30 mouse cellular contexts compared by ENCODE assay signal in genomic region chr19:29672660-29673059, GRCm38 (mm10). TPM values are rescaled to one million over a fixed set of nuclear protein-coding genes. Genes with fewer than 3 reads are reported as not detected.
DNase-seq lines count a peak whose midpoint lies in the region; ATAC-seq and TF ChIP-seq lines count a peak whose summit lies in the region.
"Had no signal": no experiment of that assay in that cellular context is flagged by ENCODE, and none has a peak within 500 bp of the region (broad histone marks: within the 10 kb centered on the region; RNA-seq: fewer than 3 reads in every experiment).

No protein-coding gene starts in this region.

- no peaks in the 10 kb centered on the region for H3K27me3 ChIP-seq in E14TG2a.4 (ENCODE audit: insufficient read depth, low read length)
- peaks cover 51% of the 10 kb centered on the region for H3K27me3 ChIP-seq in heart, embryonic 12.5 days (replicated peaks)
- H3K27me3 ChIP-seq: forebrain, embryonic 13.5 days; hindbrain, embryonic 13.5 days; Patski had no signal

- no peaks in the 10 kb centered on the region for H3K9me3 ChIP-seq in E14TG2a.4 (ENCODE audit: low read length)
- no peaks in the 10 kb centered on the region for H3K9me3 ChIP-seq in heart, embryonic 12.5 days (replicated peaks)
- H3K9me3 ChIP-seq: forebrain, embryonic 10.5 days; forebrain, embryonic 13.5 days; heart, embryonic 15.5 days; hindbrain, embryonic 10.5 days; hindbrain, embryonic 13.5 days had no signal

- no peak for ATAC-seq in inflammation-experienced regulatory T-cells, adult 6 months
- ATAC-seq in heart, embryonic 12.5 days (ENCODE audit: insufficient number of reproducible peaks, low FRiP score), result no peak
- ATAC-seq in CD4-positive, CD25-positive, alpha-beta regulatory T cell, adult 4 months, result no peak
- ATAC-seq: forebrain, embryonic 13.5 days; forebrain, postnatal 0 days; hindbrain, embryonic 16.5 days; intestine, embryonic 16.5 days; Patski had no signal

- DNase-seq in ES-CJ7 (ENCODE audit: low read depth, low spot score) (peak; percentile 83), R1 (ENCODE audit: low read depth, low spot score) (peak; percentile 91)
- DNase-seq in testis, postnatal 14 days (ENCODE audit: low spot score), result peak; percentile 75
- DNase-seq: adrenal gland, postnatal 10 days; adrenal gland, postnatal 36 days; B cell, adult 2 months; cerebellum, adult 18-20 months; cerebellum, adult 9-10 months; cerebellum, postnatal 14 days; forebrain, postnatal 0 days; gastrocnemius, adult 2 months; gastrocnemius, postnatal 14 days; heart, adult 2 months; heart, postnatal 10 days; heart, postnatal 36 days; kidney, adult 18-20 months had no signal

- H3K4me1 ChIP-seq in E14TG2a.4 (replicated peaks; ENCODE audit: low read depth, low read length), result peaks cover 58% of the 10 kb centered on the region
- no peaks in the 10 kb centered on the region for H3K4me1 ChIP-seq in heart, embryonic 12.5 days (replicated peaks)
- H3K4me1 ChIP-seq: forebrain, embryonic 10.5 days; forebrain, embryonic 13.5 days; heart, embryonic 15.5 days; hindbrain, embryonic 10.5 days; hindbrain, embryonic 13.5 days had no signal

- 93% methylated on average over 13 of the region's 13 CpGs for WGBS in heart, embryonic 12.5 days

- no peak overlapping the region for H3K4me2 ChIP-seq in heart, embryonic 12.5 days
- H3K4me2 ChIP-seq: forebrain, embryonic 13.5 days; heart, embryonic 11.5 days; heart, embryonic 15.5 days; hindbrain, embryonic 13.5 days had no signal

- H3K4me3 ChIP-seq in E14TG2a.4 (replicated peaks; ENCODE audit: low read length), result peak overlapping the region; percentile 72
- no peak overlapping the region for H3K4me3 ChIP-seq in heart, embryonic 12.5 days
- H3K4me3 ChIP-seq: forebrain, embryonic 10.5 days; forebrain, embryonic 13.5 days; gastrocnemius, adult 2 months; heart, adult 2 months; heart, embryonic 15.5 days; hindbrain, embryonic 10.5 days; hindbrain, embryonic 13.5 days had no signal

- H3K9ac ChIP-seq in heart, embryonic 12.5 days, result no peak overlapping the region
- H3K9ac ChIP-seq: forebrain, embryonic 13.5 days; forebrain, postnatal 0 days; heart, embryonic 15.5 days; hindbrain, embryonic 13.5 days had no signal

- TF ChIP-seq CTCF in E14TG2a.4 (conservative IDR thresholded peaks at IDR 0.05; ENCODE audit: low read length), result no peak

- H3K36me3 ChIP-seq in E14TG2a.4 (ENCODE audit: insufficient read depth, low read length), result no peaks in the 10 kb centered on the region
- H3K36me3 ChIP-seq in heart, embryonic 12.5 days, result no peaks in the 10 kb centered on the region
- H3K36me3 ChIP-seq: forebrain, embryonic 10.5 days; heart, embryonic 15.5 days; hindbrain, embryonic 10.5 days; hindbrain, embryonic 13.5 days had no signal

- no peak overlapping the region for H3K27ac ChIP-seq in heart, embryonic 12.5 days (ENCODE audit: poor library complexity, severe bottlenecking)
- H3K27ac ChIP-seq: forebrain, embryonic 10.5 days; forebrain, embryonic 13.5 days; gastrocnemius, adult 2 months; heart, adult 2 months; heart, embryonic 15.5 days; hindbrain, embryonic 10.5 days; hindbrain, embryonic 13.5 days had no signal

RNA-seq across cellular contexts. Expression of gene Ermp1, which starts 24.4 kb away (rescaled TPM):
- 10 to 100 TPM; 16.1 to 19.1 (median 16.9) TPM for polyA plus RNA-seq in inflammation-experienced regulatory T-cells, adult 6 months (2017; shearing (Covaris generic))
- polyA plus RNA-seq in heart, embryonic 12.5 days (2016; fragmentation: Nextera tagmentation; extraction: Ambion mirVana), result 9.7 and 10.7 TPM in 2 replicates
- 10 to 100 TPM; 11.8 to 15.7 TPM for polyA plus RNA-seq in CD4-positive, CD25-positive, alpha-beta regulatory T cell, adult 4 months (2017; shearing (Covaris generic))

RNA-seq across cellular contexts. Expression of gene Mlana, which starts 25.0 kb away (rescaled TPM):
- not detected for polyA plus RNA-seq in inflammation-experienced regulatory T-cells, adult 6 months (2017; shearing (Covaris generic))
- 0.57 and 0.70 TPM in 2 replicates for polyA plus RNA-seq in heart, embryonic 12.5 days (2016; fragmentation: Nextera tagmentation; extraction: Ambion mirVana)
- polyA plus RNA-seq in CD4-positive, CD25-positive, alpha-beta regulatory T cell, adult 4 months (2017; shearing (Covaris generic)), result not detected
- polyA plus RNA-seq: forebrain, embryonic 13.5 days; forebrain, postnatal 0 days; gonadal fat pad, adult 2 months; hindbrain, embryonic 13.5 days; hindbrain, embryonic 16.5 days; intestine, embryonic 16.5 days had no signal
